Mouse (Mus musculus): ENCODE results near the gene Snx10.
A peak's percentile ranks its signal among the peaks of the same experiment; 100 is the strongest.

The Snx10 gene

DNA sequence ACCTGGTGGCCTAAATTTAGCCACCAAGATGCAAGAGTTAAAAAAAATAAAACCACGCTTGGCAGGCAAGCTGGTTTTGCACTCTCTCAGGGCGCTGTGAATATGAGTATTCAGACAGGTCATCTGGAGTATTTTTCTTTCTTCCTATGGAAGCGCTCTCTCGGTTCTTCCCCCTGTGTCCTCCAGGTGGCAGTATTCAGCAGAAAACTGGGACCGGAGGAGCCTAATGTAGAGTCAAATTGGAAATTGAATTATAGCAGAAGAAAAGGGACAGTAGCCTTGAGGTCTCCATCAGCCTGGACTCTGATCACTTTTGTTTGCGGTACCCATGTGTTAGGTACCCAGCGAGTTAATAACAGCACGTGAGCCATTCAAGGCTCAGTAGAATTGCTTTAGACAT, 62.3 kb downstream of the Snx10 start:
- peak; percentile 64 for DNase-seq (ENCODE audit: extremely low spot score, low spot score)

DNA sequence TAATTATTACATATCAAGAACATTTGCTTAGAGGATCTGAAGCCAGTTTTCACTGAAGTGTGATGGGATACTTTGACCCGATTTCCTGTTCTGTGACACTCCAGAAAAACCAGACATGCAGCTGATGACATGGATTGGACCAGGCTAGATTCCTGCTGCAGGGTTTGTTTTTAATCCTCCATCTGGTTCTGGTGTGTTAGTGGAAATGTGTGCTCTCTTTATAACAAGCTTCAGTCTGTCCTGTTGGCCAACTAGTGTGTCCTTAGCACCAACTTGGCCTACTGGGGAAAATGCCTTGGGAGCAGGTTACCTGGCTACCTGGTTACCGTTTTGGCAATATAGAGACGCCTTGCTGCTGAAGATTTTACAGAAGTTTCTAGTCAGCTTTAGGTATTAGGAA, 63.6 kb downstream of the Snx10 start:
- DNase-seq (ENCODE audit: extremely low spot score, low spot score): no peak

DNA sequence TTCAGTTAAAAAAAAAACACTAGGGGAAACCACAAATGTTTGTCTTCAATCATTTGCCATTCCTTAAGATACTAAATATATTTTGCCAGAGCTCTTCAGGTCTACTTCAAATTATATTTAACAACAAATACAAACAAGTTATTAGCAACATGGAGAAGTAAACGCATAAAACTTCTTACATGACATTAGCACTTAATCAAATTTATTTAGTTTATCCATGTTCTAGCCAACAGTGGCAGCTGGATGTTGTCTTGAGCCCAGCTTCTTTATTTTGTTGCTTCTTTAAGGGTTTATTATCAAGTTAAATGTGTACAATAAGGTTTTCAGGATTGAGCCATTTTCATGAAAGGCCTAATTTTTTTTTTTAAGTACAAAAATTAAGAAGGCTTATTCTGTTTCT, 67.6 kb downstream of the Snx10 start:
- no peak for DNase-seq (ENCODE audit: extremely low spot score, low spot score)

DNA sequence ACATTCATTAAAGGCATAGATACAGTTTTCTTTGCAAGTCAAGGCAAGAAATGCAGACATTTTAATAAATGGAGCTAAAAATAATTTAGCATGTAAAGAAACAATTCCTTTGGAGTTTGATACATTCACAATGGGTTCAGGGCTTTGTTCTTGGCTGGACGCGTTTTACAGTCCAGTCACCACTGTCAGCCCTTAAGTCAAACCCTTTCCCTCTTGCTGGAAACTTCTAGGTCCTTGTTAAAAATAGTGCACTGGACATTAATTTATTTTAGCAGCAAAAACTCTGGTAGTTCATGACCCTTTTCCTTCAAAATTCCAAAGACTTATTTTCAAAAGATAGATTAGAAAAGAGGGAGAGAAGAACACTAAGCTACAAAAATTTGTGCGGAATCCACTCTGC, 68.1 kb downstream of the Snx10 start:
- DNase-seq (ENCODE audit: extremely low spot score, low spot score): no peak

DNA sequence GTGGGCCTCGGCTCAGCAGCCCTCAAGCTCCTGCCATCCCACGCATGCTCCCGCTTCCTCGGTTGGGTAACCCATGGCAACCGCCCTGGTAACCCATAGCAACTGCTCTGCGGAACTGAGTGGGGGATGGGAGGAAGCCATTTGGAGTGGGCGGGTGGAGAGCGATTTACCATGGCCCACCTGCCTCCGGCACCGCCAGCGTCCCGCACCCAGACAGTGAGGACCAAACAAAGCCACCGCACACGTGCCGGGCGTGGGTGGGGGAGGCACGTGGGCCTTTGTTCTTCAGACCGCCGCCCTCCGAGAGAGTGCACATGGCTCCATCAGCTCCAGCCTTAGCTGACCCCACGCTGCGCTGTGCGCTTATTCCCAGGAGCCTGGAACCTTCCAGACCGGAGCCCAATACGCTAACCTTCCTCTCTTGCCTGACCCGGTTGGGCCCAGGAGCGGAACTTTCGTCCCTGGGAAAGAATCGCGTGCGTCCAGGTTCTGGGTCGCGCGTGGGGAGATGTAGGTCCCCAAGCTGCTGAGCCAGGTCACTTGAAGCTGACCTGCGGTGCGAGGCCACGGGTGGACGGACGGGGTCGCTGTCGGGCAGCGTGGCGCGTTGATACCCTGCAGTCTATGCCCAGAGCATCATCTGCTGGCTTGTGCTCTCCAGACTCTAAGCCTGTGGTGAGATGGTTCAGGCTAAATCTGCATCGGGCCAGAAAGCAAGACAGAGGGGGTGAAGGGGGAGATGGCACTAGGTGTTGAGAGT, 68.8 kb downstream of the Snx10 start:
- peak; percentile 94 for DNase-seq (ENCODE audit: extremely low spot score, low spot score)

DNA sequence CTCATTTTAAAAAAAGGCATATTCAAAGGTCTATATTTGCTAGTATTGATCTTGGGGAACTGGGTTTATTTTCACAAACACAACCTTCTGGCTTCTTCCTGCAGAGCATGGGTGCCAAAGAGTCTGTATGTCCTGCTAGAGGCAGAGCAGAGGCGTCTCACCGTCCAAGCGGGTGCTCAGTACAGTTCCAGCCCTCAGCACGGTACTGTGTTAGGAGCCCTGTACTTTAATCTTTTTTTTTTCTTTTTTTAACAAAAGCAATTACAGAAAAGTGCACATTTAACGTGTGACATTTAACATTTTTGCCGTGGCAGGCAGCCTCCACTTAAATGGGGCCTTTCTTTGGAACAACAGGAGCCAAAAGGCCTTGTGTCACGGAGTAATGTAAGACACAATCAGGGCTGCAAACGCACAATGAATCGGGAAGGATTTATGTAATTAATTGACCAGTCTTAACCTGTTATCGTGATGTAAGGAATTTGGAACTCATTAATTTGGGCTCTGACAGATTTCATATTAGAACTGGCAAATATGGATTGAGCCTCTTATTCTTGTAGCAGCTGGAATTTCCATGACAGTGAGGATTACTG, 69.8 kb downstream of the Snx10 start:
- no peak for DNase-seq (ENCODE audit: extremely low spot score, low spot score)

DNA sequence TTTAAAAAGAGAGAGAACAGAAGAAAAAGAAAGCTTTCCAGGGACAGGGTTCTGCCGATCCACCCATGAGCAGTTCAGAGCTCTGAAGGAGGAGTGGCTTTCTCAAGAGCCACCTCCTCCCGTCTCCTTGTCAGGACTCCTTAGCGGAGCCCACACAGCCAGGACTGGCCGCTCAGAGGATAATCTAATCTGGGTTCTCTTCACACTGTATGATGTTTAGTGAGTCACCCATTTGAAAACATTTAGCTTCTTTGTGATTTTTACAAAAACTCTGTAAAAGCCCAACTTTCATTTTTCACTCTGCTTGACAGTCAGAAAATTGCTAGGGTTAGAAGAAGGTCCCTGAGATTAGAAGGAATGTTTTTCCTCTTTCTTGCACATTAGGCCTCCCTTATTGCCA, 70.8 kb downstream of the Snx10 start:
- DNase-seq (ENCODE audit: extremely low spot score, low spot score): no peak

DNA sequence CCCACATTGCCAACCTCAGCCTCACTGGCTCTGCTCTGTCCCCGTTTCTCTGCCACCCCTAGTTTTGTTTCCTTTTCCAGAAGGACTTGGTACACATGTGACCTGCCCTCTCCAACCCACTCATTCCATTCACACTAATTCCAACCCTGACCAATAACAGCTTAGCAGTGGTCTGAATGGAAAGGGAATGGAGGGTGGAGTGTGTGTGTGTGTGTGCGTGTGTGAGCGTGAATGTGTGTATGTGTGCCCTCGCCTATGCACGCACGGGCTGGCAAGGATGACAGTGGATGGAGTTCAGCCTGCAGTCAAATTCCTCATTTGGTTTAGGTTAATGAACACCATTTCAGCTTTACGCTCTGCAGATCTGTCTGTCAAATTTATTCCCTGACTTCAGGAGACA, 74.4 kb downstream of the Snx10 start:
- DNase-seq (ENCODE audit: extremely low spot score, low spot score): no peak

DNA sequence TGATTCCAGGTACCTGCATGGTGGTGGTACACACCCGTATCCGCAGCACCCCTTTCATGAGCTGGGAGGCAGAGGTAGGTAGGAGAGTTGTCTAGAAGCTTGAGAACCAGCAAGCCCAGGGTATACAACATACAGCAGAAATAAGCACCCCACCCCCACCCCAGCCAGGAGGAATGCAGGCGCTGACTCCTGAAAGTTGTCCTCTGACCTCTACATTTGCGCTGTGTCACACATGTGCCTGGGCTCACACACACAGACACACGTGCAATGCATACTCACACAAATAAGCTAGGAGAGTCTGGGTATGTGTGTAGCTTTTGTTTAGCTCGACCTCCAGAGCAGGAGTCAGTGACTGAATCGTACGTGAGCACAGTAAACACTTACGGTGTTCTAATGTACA, 76.7 kb downstream of the Snx10 start:
- no peak for DNase-seq (ENCODE audit: extremely low spot score, low spot score)

DNA sequence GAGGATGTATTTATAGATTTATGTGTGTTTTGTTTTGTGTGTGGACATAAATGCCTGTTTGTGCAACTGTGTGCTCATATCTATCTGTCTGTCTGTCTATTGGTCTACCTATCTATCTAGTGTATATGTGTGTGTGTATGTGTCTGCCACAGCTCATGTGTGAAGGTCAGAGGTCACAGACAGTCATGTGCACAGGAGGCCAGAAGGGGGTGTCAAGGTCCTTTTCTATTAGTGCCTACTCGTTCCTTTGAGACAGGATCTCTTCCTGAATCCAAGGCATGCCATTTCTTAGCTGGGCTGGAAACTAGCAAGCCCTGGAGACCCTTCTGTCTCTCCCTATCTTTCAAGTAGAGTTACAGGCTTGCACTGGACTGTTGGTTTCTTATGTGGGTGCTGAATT, 78.6 kb downstream of the Snx10 start:
- DNase-seq (ENCODE audit: extremely low spot score, low spot score): no peak

DNA sequence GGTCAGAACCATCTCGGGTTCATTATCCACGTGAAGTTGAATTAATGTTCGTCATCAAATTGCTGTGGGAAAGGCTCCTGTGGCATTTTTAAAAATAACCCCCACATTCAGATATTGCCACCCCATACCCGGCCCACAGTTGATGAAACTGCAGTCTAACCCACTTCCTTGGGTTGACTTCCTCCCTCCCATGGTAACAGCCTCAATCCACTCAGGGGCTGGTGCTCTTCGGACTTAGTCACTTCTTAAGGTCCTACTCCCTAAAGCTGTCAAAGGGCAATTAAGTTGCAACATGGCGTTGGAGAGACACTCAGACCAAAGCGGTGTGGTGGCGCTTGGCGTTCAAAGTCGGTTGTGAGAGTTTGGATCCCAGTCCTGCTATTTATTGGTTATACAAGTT, 80.0 kb downstream of the Snx10 start:
- DNase-seq (ENCODE audit: extremely low spot score, low spot score): no peak

DNA sequence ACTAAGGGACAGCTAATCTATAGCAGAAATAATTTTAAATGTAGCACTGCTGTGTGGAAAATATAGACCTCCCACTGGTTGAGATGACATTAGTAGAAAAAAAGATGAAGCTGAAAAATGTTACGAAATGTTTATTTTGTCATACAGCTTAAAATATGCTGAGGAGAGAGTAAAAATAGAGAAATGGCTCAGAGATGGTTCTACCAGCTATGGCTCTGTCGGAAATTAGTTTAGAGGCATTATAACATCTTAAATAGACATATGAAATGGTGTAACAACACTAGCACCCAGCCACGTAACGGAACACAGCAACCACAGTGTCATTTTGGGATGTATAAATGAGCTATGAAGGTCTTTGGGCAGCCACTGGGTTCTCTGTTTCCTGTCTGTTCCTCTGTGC, 82.5 kb downstream of the Snx10 start:
- no peak for DNase-seq (ENCODE audit: extremely low spot score, low spot score)

DNA sequence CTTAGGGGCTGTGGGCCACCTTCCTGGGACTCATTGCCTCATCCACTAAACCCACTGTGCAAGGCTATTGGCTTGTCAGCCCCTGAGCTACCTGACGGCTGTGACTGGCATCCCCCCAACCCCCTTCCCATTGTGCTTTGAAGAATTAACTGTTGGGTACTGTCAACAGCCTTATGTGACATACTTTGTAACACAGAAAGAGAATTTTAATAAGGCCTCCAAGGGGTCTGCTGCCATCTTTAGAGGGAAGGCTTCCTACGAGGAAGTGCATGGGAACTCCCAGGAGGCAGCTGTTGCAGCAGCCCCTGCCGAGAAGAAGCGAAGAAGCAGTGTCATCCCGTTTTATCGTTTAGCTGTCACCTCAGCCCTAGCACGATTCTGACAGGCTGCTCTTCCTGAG, 83.1 kb downstream of the Snx10 start:
- DNase-seq (ENCODE audit: extremely low spot score, low spot score): no peak

DNA sequence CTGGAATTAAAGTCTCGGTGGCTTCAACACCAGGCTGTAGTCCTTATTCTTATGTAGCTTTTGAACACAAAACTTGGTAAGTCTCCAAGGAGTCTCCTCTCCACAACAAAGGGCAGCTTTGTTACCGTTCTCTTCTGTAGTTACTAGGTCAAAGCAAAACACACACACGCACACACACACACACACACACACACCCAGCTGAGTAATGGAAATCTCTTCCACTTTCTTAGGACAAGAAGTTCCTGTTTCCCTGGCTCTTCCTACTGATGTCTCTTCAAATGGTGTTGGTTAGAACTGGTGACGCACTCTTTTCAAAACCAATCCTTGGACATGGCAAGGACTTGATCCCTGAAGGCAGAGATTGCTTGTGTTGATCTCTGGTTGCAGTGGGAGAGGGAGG, 87.9 kb downstream of the Snx10 start:
- no peak for DNase-seq (ENCODE audit: extremely low spot score, low spot score)

DNA sequence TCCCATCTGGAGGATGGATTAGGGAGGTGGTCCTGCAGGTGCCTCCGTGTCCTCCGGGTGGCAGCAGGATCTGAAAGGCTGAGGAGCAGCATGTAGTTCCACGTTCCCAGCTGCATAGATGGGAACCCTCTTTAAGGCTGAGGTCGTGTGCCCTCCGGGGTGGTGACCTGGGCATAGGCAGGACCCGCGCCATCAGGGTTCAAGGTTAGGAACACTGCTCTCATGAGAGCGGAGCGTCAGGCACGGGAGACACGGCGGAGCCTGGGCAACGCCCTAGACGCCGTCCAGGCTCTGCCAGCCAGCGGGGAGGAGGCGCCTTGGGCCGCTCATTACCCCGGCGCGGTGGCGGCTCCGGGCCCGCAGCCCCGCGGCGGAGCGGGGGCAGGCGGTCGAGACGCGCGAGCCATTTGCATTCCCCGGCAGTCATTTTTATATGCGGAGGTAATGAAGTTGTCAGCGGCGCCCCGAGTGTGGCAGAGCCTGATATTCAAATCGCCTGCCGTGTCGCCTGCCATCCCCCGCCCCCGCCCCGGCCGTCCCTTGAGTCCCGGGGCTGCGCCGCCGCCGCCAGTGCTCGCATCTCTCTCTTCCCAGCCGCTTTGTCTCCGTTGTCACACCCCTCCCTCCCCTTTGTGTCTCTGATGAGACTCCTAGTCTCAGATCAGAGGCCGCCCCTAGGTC, 88.8 kb downstream of the Snx10 start:
- DNase-seq (ENCODE audit: extremely low spot score, low spot score): peak; percentile 69

DNA sequence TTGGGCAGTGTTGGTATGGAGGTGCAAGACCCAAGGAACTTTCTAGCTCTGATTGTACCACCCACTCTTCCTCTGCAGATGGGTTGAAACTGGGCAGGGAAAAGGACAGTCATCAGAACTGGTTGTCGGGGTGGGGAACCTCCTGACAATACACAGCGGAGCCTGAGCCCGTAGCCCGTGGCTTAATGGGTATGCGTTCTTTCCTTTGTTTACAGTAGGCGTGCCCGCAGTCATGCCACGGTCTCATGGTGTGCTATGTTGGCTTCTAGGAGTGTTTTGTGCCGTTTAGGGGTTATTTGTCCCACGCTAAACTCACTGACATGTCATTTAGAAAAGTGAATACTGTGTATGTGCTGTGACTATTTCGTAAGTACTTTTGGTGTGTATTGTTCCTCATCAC, 90.0 kb downstream of the Snx10 start:
- DNase-seq (ENCODE audit: extremely low spot score, low spot score): no peak

DNA sequence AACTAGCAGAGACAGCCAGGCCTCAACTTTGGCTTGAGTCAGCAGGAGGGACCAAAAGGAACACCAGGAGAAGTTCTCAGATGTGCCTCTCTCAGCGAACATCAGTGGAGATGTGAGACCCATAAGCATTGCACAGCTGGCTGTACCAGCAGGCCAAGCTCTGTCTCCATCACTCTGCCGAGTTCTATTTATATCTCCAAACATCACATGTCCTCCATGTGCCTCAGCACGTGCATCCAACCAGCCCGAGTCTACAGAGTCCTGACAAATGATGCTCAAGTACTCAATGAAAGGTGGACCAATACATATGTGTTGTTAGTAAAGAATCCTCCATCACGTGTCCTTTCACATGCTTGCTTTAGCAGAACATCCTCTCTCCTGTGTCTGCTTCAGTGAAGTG, 103.1 kb downstream of the Snx10 start:
- DNase-seq (ENCODE audit: extremely low spot score, low spot score): no peak

DNA sequence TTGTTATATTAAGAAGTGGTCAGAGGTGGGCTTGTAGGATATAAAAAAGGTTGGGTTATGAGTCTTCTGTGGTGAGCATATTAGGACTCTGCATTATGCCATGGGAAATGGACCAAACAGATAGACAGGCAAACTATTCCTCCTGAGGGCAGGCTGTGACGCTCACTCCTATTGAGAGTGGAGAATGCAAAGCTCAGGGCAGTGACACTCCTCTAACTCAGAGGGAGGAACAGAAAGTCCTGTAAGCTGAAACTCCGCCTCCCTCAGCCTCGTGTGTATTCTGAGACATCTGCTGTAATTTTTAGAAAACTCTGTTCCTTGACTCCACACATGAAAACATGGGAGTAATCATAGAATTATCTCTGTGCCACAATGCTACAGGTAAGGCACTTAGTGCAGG, 106.0 kb downstream of the Snx10 start:
- no peak for DNase-seq (ENCODE audit: extremely low spot score, low spot score)

DNA sequence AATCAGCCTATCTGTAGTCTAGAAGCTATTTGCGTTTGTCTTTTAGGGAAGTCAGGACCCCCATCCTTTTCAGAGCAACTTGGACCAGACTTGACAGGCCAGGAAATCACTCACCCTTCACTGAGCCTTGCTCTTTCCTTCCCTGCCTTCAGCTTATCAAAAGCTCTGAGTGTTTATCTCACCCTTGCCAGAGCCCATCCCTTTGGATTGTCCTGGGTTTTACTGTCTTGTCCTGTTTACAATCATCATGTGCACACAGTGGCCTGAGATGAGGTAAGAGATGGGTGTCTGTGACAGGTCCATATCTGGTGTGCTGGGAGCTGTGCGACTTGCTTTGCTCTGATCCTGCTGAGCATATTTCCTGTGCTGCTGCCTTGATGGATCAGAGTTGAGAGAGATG, 106.5 kb downstream of the Snx10 start:
- DNase-seq (ENCODE audit: extremely low spot score, low spot score): no peak

DNA sequence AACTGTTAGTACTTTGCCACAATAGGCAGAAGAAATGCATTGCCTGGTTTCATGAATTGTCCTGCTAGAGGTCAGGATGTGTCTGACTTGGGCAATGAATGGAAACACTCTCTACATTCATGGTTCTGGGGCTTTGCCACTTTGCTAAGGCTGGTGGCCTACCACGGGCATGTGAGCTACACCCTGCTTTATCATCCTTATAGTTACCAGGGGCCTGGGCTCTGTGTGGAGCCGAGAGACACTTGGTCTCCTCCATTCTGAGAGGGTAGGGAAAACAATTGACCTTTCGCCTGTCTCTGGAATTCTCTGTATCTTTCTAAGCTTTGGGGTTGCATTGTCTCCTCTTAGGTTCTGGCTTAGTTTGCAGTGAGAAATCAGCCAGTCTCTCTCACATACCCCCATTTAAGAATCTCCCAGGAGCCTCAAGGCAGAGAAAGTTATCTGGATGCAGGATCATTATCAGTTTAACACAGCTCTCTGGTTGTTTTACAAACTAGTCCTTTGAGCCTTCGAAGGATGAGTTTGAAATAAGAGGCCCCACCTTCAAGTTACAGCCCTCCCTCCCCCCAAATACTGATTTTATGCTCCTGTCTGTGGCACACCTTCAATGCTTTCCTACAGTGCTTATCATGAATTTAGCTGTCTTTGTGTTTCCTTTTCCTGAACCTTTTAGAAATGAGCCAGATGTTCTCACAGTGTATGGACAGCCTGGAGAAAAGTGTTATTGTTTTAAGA, 109.4 kb downstream of the Snx10 start:
- no peak for DNase-seq (ENCODE audit: extremely low spot score, low spot score)

DNA sequence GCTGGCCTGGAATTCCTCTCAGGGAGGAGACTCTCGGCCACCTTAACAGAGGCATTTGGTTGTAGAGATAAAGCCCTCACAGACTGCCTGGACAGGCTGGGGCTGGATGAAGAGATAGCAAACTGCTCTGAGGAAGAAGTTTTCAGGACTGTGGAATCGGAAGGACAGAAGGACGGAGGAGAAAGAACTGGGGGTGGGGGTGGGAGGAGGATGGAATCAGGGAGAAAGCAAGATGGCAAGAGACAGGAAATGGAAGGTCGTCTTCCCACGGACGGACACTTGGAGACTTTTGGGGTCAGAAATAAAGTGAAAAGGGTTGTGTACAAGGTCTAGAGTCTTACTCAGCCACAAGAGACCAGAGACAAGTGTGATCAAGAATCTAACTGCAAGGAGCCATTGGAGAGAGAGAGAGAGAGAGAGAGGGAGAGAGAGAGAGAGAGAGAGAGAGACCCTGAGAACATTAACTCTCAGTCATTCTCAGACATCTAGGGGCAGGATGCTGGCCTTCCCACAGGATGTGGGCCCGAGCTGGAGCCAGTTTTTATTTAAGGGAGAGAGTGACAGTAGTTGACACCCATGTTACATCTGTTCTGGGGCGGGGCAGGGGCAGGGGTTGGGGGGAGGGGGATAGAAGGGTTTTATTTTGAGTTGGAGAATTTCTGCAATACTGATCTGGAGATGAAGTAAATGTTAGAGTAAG, 110.1 kb downstream of the Snx10 start:
- no peak for DNase-seq (ENCODE audit: extremely low spot score, low spot score)
